Mouse (Mus musculus) hindbrain, embryonic 10.5 days (tissue): ENCODE data around the gene Sis. TPM values are rescaled to one million over a fixed set of nuclear protein-coding genes. Genes with fewer than 3 reads are reported as not detected.

Experiments
- DNase-seq: peaks from one replicate; pipeline ENCODE4 v3.0.0-alpha.2; 2017; ENCODE audit warnings: low spot score
- H3K27ac ChIP-seq: fragments of 300-500 bp; sonication (generic); 2 replicates; pipeline ENCODE4 v1.5.1; 2016; ENCODE audit warnings: mild to moderate bottlenecking, moderate library complexity
- H3K27me3 ChIP-seq: fragments of 300-500 bp; sonication (generic); 2 replicates; pipeline ENCODE4 v1.6.1; 2016; ENCODE audit warnings: mild to moderate bottlenecking; ENCODE audit not compliant: poor library complexity, insufficient read depth, severe bottlenecking
- H3K36me3 ChIP-seq: fragments of 300-500 bp; sonication (generic); 2 replicates; pipeline ENCODE4 v1.6.1; 2016; ENCODE audit warnings: mild to moderate bottlenecking, moderate library complexity
- H3K4me1 ChIP-seq: fragments of 300-500 bp; sonication (generic); replicated peaks from 2 replicates; pipeline ENCODE4 v1.6.1; 2016; ENCODE audit warnings: mild to moderate bottlenecking
- H3K4me3 ChIP-seq: fragments of 300-500 bp; sonication (generic); 2 replicates; pipeline ENCODE4 v1.5.1; 2016; ENCODE audit warnings: mild to moderate bottlenecking, moderate library complexity
- H3K9me3 ChIP-seq: fragments of 300-500 bp; sonication (generic); 2 replicates; pipeline ENCODE4 v1.6.1; 2016; ENCODE audit warnings: mild to moderate bottlenecking, moderate library complexity
- WGBS: fragments of 180-500 bp; shearing (Covaris S2); methylation state at CpG from one replicate; pipeline ENCODE4 v1.1.7; 2016; 5-methylcytosine and 5-hydroxymethylcytosine counted together
- polyA plus RNA-seq: library from polyadenylated mRNA; unstranded; fragments of >200 nt; fragmentation: Nextera tagmentation; extraction: Ambion mirVana; gene quantifications from 2 replicates; pipeline ENCODE4 v1.2.1, GENCODE M21; 2016

The Sis gene
- 0.03 TPM in 1 of 2 replicates, not detected in the other for polyA plus RNA-seq

DNA sequence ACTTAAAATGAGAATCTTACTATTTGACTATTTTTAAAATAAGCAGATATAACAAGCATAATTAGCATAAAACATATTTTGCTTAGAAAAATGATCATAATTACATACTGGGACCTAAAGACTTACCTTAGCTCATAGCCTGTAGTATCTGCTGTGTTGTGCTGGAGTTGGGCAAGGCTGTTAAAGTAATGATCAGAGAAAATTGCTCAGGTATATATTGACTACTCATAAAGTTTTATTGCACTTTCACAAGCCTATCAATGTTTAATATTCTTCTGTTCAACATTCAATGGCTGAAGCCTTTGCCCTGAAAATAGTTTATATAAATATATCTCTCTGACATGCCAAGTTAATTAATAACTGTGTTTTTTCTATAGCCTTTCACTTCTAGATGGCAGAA, at the start of gene Sis:
TSS of gene Sis (minus strand) at position 189 of the 400 bp plus-strand sequence.
- Histone ChIP-seq H3K36me3 (no peaks in the 10 kb centered on the region), H3K27me3 (no peaks in the 10 kb centered on the region), H3K4me1 (no peaks in the 10 kb centered on the region), H3K27ac (no peak within 1 kb of the TSS), H3K4me3 (no peak within 1 kb of the TSS), H3K9me3 (no peaks in the 10 kb centered on the region)
- no peak for DNase-seq

DNA sequence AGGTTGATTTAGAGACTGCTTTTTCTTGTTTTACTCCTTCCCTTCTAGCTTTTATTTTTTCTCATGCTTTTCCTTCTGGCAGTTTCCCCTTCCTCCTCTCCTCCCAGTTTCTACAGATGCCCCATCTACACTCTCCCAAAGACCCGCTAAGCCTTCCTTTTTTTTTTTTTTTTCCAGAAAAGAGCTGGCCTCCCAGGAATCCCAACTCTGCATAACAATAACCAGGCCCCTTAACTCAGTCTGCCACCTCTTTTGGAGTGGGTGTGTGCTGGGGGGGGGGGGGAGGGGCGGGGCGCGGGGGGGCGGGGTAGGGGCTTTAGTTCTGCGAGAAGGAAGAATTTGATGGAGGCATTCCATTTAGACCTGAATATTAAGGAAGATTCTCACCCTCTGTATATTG, 38.4 kb upstream of the Sis start:
- peak; percentile 3 for DNase-seq
- Histone ChIP-seq H3K27ac (no peak overlapping the region), H3K4me1 (0 out of 2 replicates have a peak, but pooled peaks cover 4% of the 10 kb centered on the region), H3K4me3 (no peak overlapping the region), H3K9me3 (no peaks in the 10 kb centered on the region), H3K27me3 (no peaks in the 10 kb centered on the region), H3K36me3 (no peaks in the 10 kb centered on the region)
- WGBS, result 7% methylated on average over 6 of the region's 6 CpGs

DNA sequence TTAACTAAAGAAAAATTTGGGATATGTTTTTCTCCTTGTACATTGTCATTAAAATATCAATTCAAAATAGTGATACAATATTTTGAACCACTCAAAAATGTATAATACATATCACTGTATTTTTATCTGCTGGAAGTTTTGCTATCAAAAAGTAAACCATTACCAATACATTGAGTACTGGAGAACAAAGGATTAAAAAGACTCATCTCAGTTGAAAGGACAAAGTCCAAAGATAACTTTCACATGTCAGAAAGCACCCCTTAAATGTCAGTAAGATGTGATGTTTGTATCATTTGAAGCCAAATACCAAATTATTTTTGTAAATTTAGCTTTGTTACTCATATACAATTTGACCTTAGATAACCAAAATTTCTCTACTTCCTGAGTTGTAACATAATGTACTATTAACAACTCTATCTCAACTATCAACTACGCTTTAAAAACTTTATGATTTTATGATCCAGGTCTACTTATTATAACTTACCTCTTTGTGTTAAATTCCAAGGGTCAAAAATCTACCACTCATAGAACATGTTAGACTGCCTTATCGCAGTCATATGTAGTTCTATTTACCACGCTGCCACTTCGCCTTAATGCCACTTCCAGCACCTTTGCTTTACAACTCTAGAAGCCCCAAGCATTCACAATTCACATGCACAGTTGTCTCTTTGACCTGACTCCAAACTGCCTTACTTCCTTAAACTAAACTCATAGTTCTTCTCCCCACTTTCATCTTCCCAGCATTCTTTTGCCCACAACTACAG, 35.5 kb upstream of the Sis start:
- Histone ChIP-seq H3K27me3 (no peaks in the 10 kb centered on the region), H3K9me3 (no peaks in the 10 kb centered on the region), H3K36me3 (no peaks in the 10 kb centered on the region), H3K4me3 (no peak overlapping the region), H3K27ac (no peak overlapping the region), H3K4me1 (0 out of 2 replicates have a peak, but pooled peaks cover 4% of the 10 kb centered on the region)
- 95% methylated on average over 4 of the region's 4 CpGs for WGBS
- no peak for DNase-seq

DNA sequence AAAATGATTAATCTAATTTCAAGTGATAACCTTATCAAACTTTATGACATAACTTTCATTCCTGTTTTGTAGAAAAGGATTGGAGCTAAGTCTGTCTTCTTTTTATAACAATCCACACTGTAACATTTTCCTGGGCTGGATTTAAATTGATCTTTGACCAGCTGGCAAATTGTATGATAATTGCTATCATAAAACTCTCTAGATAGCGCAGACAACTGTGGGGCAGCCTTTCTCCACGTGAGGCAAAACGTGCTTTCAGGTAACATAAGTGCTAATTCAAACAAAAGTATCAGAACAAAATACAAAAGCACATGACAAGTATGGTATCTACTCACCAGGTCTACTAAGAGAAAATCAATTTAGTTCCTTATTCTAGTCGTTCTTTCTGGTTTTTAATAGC, 29.9 kb upstream of the Sis start:
- Histone ChIP-seq H3K4me3 (no peak overlapping the region), H3K27me3 (no peaks in the 10 kb centered on the region), H3K9me3 (no peaks in the 10 kb centered on the region), H3K27ac (no peak overlapping the region), H3K36me3 (no peaks in the 10 kb centered on the region), H3K4me1 (no peaks in the 10 kb centered on the region)
- 76% methylated on average over 4 of the region's 4 CpGs for WGBS
- DNase-seq, result no peak

DNA sequence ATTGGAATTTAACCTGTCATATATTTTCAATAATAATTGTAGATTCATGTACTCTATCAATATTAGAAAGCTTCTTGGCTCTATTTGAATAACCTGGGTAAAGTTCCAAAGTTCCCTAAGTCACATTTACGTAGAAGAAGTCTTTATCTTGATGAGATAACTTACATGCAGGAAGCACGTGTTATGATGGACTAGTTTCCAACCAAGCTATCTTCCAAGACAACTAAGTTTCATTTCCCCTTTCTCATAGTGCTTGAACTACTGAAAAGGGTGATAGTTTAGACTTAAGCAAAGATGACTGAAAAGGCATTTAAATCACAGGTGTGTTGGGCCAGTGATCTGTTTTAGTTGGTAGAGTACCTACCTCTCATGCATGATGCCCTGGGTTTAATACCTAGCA, 23.3 kb upstream of the Sis start:
- Histone ChIP-seq H3K27ac (no peak overlapping the region), H3K27me3 (no peaks in the 10 kb centered on the region), H3K9me3 (no peaks in the 10 kb centered on the region), H3K36me3 (no peaks in the 10 kb centered on the region), H3K4me1 (no peaks in the 10 kb centered on the region), H3K4me3 (no peak overlapping the region)
- WGBS, result 84% methylated on average over 2 of the region's 2 CpGs
- no peak for DNase-seq

- Histone ChIP-seq H3K36me3 (no peaks in the 10 kb centered on the region), H3K4me3 (no peak overlapping the region), H3K27me3 (no peaks in the 10 kb centered on the region), H3K4me1 (no peaks in the 10 kb centered on the region), H3K9me3 (no peaks in the 10 kb centered on the region), H3K27ac (no peak overlapping the region)
- WGBS, result 81% methylated on average over 3 of the region's 3 CpGs
- no peak for DNase-seq
Measured at GRCm38 (mm10) chr3:72976602-72977001, 8.9 kb upstream of the Sis start.

GRCm38 (mm10) chr3:72918919-72919526, 48.6 kb downstream of the Sis start:
- H3K27me3 ChIP-seq, result no peaks in the 10 kb centered on the region
- H3K9me3 ChIP-seq, result no peaks in the 10 kb centered on the region
- no peak overlapping the region for H3K27ac ChIP-seq
- no peak for DNase-seq
- WGBS, result 93% methylated on average over 4 of the region's 4 CpGs
- H3K4me3 ChIP-seq, result no peak overlapping the region
- H3K36me3 ChIP-seq, result no peaks in the 10 kb centered on the region
- no peaks in the 10 kb centered on the region for H3K4me1 ChIP-seq

DNA sequence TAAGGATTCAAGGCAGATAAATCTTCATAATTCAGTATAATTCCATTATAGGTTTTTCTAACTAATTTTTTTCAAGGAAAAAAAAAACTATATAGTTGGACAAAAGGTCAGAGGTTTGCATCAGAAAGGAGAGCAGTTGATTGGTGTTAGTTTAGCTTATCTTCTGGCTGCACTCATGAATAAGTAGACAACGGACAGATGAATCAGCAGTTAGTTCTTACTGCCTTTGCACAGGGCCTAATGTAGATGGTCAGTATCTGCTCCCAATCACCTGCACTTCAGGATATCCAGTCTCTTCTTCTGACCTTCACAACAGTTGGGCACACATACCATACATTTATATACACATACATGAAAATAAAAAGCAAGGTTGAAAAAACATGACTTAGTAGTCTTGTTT, 85.2 kb downstream of the Sis start:
- no peak for DNase-seq
- no peak overlapping the region for H3K4me3 ChIP-seq
- H3K4me1 ChIP-seq, result no peaks in the 10 kb centered on the region
- H3K36me3 ChIP-seq, result no peaks in the 10 kb centered on the region
- H3K27me3 ChIP-seq, result no peaks in the 10 kb centered on the region
- WGBS, result 85% methylated on average over 1 of the region's 1 CpGs
- H3K9me3 ChIP-seq, result no peaks in the 10 kb centered on the region
- no peak overlapping the region for H3K27ac ChIP-seq

DNA sequence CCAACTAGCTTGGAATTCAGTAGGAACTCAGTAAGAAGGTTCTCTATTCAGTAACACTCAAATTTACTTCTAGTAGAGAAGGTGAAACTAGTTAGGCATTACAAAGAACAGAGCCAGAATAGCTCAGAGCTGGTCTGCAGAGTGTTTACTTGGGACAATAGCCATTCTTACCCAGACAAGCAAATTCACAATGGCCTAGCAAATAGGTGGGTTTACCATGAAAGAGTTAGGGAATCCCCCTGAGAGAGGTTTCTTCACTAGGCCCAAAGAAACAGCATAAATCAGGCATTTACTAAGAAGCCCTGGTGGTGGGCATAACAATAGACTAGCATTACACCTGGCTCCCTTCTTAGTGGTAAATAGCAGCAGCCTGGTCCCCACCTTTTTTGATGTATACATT, 99.5 kb downstream of the Sis start:
- no peak overlapping the region for H3K4me3 ChIP-seq
- H3K27ac ChIP-seq, result no peak overlapping the region
- no peaks in the 10 kb centered on the region for H3K27me3 ChIP-seq
- no peak for DNase-seq
- no peaks in the 10 kb centered on the region for H3K4me1 ChIP-seq
- no peaks in the 10 kb centered on the region for H3K36me3 ChIP-seq
- no peaks in the 10 kb centered on the region for H3K9me3 ChIP-seq

DNA sequence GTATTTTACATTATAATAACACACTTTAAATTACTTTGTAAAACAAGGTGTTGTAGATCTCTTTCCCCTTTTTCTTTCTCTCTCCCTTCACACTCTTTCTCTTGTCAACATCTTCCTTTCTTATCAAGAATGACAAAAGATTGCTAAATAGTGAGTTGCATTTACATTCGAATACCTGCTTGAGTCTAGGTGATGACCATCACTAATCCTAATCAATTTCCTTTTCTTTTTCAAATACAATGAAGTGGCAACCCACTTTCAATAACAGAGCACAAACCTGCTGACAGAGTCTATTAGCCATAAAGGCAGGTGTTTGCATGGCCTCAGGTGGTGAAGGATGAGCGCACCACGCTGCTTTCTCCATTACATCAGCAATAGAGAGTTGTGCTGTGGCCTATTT, 108.9 kb downstream of the Sis start:
- Histone ChIP-seq H3K27me3 (no peaks in the 10 kb centered on the region), H3K4me3 (no peak overlapping the region), H3K4me1 (no peaks in the 10 kb centered on the region), H3K36me3 (no peaks in the 10 kb centered on the region), H3K9me3 (no peaks in the 10 kb centered on the region), H3K27ac (no peak overlapping the region)
- DNase-seq, result no peak
- 85% methylated on average over 3 of the region's 3 CpGs for WGBS

DNA sequence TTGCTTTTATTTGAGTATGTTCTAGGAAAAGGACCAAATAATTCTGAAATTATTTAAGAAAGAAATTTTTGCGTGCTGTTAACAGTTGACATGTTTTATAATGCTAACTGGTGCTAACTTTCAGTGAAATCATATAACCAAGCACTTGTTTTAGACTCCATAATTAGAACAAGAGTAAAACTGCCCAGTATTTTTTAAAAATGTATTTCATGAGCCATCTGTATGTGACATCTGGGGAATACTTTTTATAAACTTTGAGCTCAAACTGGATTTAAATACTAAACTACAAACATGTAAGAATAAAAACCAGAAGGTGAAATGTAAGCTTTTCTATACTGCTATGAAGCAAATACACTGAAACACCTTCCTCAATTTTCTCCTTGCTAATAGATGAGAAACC, 112.3 kb downstream of the Sis start:
- no peak overlapping the region for H3K27ac ChIP-seq
- H3K27me3 ChIP-seq, result no peaks in the 10 kb centered on the region
- H3K9me3 ChIP-seq, result no peaks in the 10 kb centered on the region
- no peak overlapping the region for H3K4me3 ChIP-seq
- no peak for DNase-seq
- 91% methylated on average over 1 of the region's 1 CpGs for WGBS
- H3K36me3 ChIP-seq, result no peaks in the 10 kb centered on the region
- no peaks in the 10 kb centered on the region for H3K4me1 ChIP-seq

- H3K27me3 ChIP-seq, result no peaks in the 10 kb centered on the region
- H3K9me3 ChIP-seq, result no peaks in the 10 kb centered on the region
- no peak overlapping the region for H3K4me3 ChIP-seq
- H3K27ac ChIP-seq, result no peak overlapping the region
- no peaks in the 10 kb centered on the region for H3K36me3 ChIP-seq
- no peaks in the 10 kb centered on the region for H3K4me1 ChIP-seq
- WGBS, result 83% methylated on average over 2 of the region's 2 CpGs
- DNase-seq, result no peak
Measured at GRCm38 (mm10) chr3:72840641-72841040, 127.0 kb downstream of the Sis start.
